Comparison of ENCODE assay signal across 27 mouse cellular contexts in the genomic region with DNA sequence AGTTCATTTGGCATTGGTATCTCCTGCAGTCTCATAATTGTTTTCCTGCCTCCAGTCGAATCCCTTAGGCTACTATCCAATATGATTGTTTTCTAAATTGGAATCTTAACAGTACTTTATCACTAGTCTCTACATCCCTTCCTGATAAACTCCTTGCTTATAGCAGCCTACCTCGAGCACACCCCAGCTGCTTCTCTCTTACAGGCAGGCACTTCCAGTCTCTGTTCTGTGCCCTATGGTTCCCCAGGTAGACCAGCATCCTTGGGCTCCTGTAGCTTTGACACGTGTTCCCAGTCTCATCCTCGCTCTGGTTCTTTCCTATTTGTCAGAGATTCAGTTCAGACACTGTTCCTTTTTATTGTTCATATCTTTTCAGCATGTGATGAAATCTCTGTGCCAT.
DNase-seq lines count a peak whose midpoint lies in the region; ATAC-seq lines count a peak whose summit lies in the region.
"Had no signal": no experiment of that assay in that cellular context is flagged by ENCODE, and none has a peak within 500 bp of the region (broad histone marks: within the 10 kb centered on the region; RNA-seq: fewer than 3 reads in every experiment).

No protein-coding gene starts in this region.

- H3K4me2 ChIP-seq in hindbrain, embryonic 16.5 days (ENCODE audit: low read length): no peak overlapping the region
- H3K4me2 ChIP-seq in hindbrain, embryonic 12.5 days (replicated peaks): no peak overlapping the region
- H3K4me2 ChIP-seq in neural tube, embryonic 13.5 days: no peak overlapping the region
- H3K4me2 ChIP-seq: embryonic facial prominence, embryonic 13.5 days; embryonic facial prominence, embryonic 15.5 days; forebrain, embryonic 12.5 days had no signal

- H3K4me3 ChIP-seq in hindbrain, embryonic 16.5 days (ENCODE audit: low read length): no peak overlapping the region
- H3K4me3 ChIP-seq in hindbrain, embryonic 12.5 days: no peak overlapping the region
- no peak overlapping the region for H3K4me3 ChIP-seq in neural tube, embryonic 13.5 days
- H3K4me3 ChIP-seq: embryonic facial prominence, embryonic 13.5 days; embryonic facial prominence, embryonic 15.5 days; erythroblast, embryonic 14.5 days; forebrain, embryonic 10.5 days; forebrain, embryonic 12.5 days had no signal

- no peaks in the 10 kb centered on the region for H3K4me1 ChIP-seq in hindbrain, embryonic 16.5 days (ENCODE audit: control insufficient read depth, insufficient read depth, low read depth, low read length)
- no peaks in the 10 kb centered on the region for H3K4me1 ChIP-seq in hindbrain, embryonic 12.5 days
- H3K4me1 ChIP-seq in neural tube, embryonic 13.5 days (replicated peaks): 0 out of 2 replicates have a peak, but pooled peaks cover 3% of the 10 kb centered on the region
- H3K4me1 ChIP-seq: embryonic facial prominence, embryonic 13.5 days; embryonic facial prominence, embryonic 15.5 days; forebrain, embryonic 10.5 days; forebrain, embryonic 12.5 days had no signal

- no peaks in the 10 kb centered on the region for H3K27me3 ChIP-seq in hindbrain, embryonic 16.5 days (replicated peaks; ENCODE audit: control insufficient read depth, insufficient read depth, low read length)
- no peaks in the 10 kb centered on the region for H3K27me3 ChIP-seq in hindbrain, embryonic 12.5 days
- H3K27me3 ChIP-seq in neural tube, embryonic 13.5 days: no peaks in the 10 kb centered on the region
- H3K27me3 ChIP-seq: CH12.LX; embryonic facial prominence, embryonic 13.5 days; embryonic facial prominence, embryonic 15.5 days; forebrain, embryonic 12.5 days; Patski had no signal

- no peak overlapping the region for H3K9ac ChIP-seq in hindbrain, embryonic 16.5 days (ENCODE audit: low read depth, low read length)
- H3K9ac ChIP-seq in hindbrain, embryonic 12.5 days: no peak overlapping the region
- no peak overlapping the region for H3K9ac ChIP-seq in neural tube, embryonic 13.5 days
- H3K9ac ChIP-seq: embryonic facial prominence, embryonic 13.5 days; embryonic facial prominence, embryonic 15.5 days; forebrain, embryonic 12.5 days had no signal

- no peaks in the 10 kb centered on the region for H3K36me3 ChIP-seq in hindbrain, embryonic 16.5 days (ENCODE audit: control insufficient read depth, insufficient read depth, low read length)
- H3K36me3 ChIP-seq in hindbrain, embryonic 12.5 days: no peaks in the 10 kb centered on the region
- peaks cover 17% of the 10 kb centered on the region for H3K36me3 ChIP-seq in neural tube, embryonic 13.5 days

- no peaks in the 10 kb centered on the region for H3K9me3 ChIP-seq in hindbrain, embryonic 16.5 days (ENCODE audit: control insufficient read depth, low read length)
- no peaks in the 10 kb centered on the region for H3K9me3 ChIP-seq in hindbrain, embryonic 12.5 days (replicated peaks)
- no peaks in the 10 kb centered on the region for H3K9me3 ChIP-seq in neural tube, embryonic 13.5 days
- H3K9me3 ChIP-seq: embryonic facial prominence, embryonic 13.5 days; embryonic facial prominence, embryonic 15.5 days; forebrain, embryonic 10.5 days; forebrain, embryonic 12.5 days; G1E had no signal

- no peak overlapping the region for H3K27ac ChIP-seq in hindbrain, embryonic 16.5 days (ENCODE audit: low read depth, low read length)
- no peak overlapping the region for H3K27ac ChIP-seq in hindbrain, embryonic 12.5 days
- H3K27ac ChIP-seq in neural tube, embryonic 13.5 days (replicated peaks): 0 out of 2 replicates have a peak overlapping the region, but pooled peaks have one; percentile 25
- H3K27ac ChIP-seq: embryonic facial prominence, embryonic 13.5 days; embryonic facial prominence, embryonic 15.5 days; forebrain, embryonic 10.5 days; forebrain, embryonic 12.5 days had no signal

- peak; percentile 76 for ATAC-seq in hindbrain, embryonic 16.5 days
- ATAC-seq in hindbrain, embryonic 12.5 days (ENCODE audit: low FRiP score): no peak
- ATAC-seq in neural tube, embryonic 13.5 days (ENCODE audit: low read depth): no peak
- ATAC-seq: activated CD4-positive, CD25-positive, alpha-beta regulatory T cell, adult 4 months; CD4-positive, CD25-positive, alpha-beta regulatory T cell, adult 4 months; forebrain, embryonic 14.5 days; forebrain, embryonic 16.5 days; Patski had no signal

- DNase-seq in neural tube, embryonic 10.5 days (ENCODE audit: extremely low spot score, low spot score): no peak
- no peak for DNase-seq in adrenal gland, postnatal 14 days
- DNase-seq: adrenal gland, adult 8-10 months; adrenal gland, postnatal 25 days; B cell, adult 2 months; cerebellum, adult 11 months; cerebellum, adult 18-20 months; cerebellum, adult 8-10 months; cerebellum, adult 9-11 months; cerebellum, postnatal 14 days; cerebellum, postnatal 36 days; embryo, embryonic 11 days had no signal

- 74% methylated on average over 4 of the region's 4 CpGs for WGBS in hindbrain, embryonic 16.5 days
- 90% methylated on average over 4 of the region's 4 CpGs for WGBS in hindbrain, embryonic 12.5 days
- 83% methylated on average over 4 of the region's 4 CpGs for WGBS in neural tube, embryonic 13.5 days
